Mouse (Mus musculus): Measurements from ENCODE around the gene Mchr1. TPM values are rescaled to one million over a fixed set of nuclear protein-coding genes. Genes with fewer than 3 reads are reported as not detected.

Mchr1 gene
- polyA plus RNA-seq (2014; fragmentation: Nextera tagmentation; extraction: Ambion mirVana): 1.1 and 2.0 TPM in 2 replicates

- H3K9ac ChIP-seq (ENCODE audit: low read depth, low read length): peak within 1 kb of the TSS; percentile 49
- H3K4me3 ChIP-seq (ENCODE audit: low read depth, low read length): peak within 1 kb of the TSS; percentile 40
- H3K27ac ChIP-seq (replicated peaks; ENCODE audit: low read depth, low read length): no peak within 1 kb of the TSS
- H3K9me3 ChIP-seq (ENCODE audit: control insufficient read depth, low read length): no peaks in the 10 kb centered on the region
- peak; percentile 82 for ATAC-seq (ENCODE audit: low read depth)
- no peaks in the 10 kb centered on the region; the same call in none of the 2 replicates for H3K27me3 ChIP-seq (replicated peaks; ENCODE audit: control insufficient read depth, insufficient read depth, low read length)
- peak within 1 kb of the TSS; percentile 72 for H3K4me2 ChIP-seq (ENCODE audit: low read depth, low read length)
- 1% methylated on average over 25 of the region's 25 CpGs for WGBS
- H3K4me1 ChIP-seq (ENCODE audit: control insufficient read depth, insufficient read depth, low read length): peaks cover 9% of the 10 kb centered on the region; the same call in 1 of the 2 replicates
- H3K36me3 ChIP-seq (ENCODE audit: control insufficient read depth, insufficient read depth, low read length): no peaks in the 10 kb centered on the region
- peak; percentile 77 for DNase-seq (ENCODE audit: low spot score)
Observed at GRCm38 (mm10) chr15:81235086-81235920, at the start of gene Mchr1. Mchr1 (plus strand) TSS chr15:81235499.

GRCm38 (mm10) chr15:81189061-81189460, 46.2 kb upstream of the Mchr1 start:
- Histone ChIP-seq H3K27me3 (replicated peaks; ENCODE audit: control insufficient read depth, insufficient read depth, low read length) (no peaks in the 10 kb centered on the region), H3K4me3 (ENCODE audit: low read depth, low read length) (peak overlapping the region; percentile 81; the same call in 1 of the 2 replicates), H3K9me3 (ENCODE audit: control insufficient read depth, low read length) (no peaks in the 10 kb centered on the region), H3K27ac (replicated peaks; ENCODE audit: low read depth, low read length) (no peak overlapping the region), H3K4me2 (ENCODE audit: low read depth, low read length) (peak overlapping the region; percentile 90), H3K9ac (ENCODE audit: low read depth, low read length) (0 out of 2 replicates have a peak overlapping the region, but pooled peaks have one; percentile 22), H3K36me3 (ENCODE audit: control insufficient read depth, insufficient read depth, low read length) (0 out of 2 replicates have a peak, but pooled peaks cover 8% of the 10 kb centered on the region), H3K4me1 (ENCODE audit: control insufficient read depth, insufficient read depth, low read length) (peaks cover 19% of the 10 kb centered on the region)
- DNase-seq (ENCODE audit: low spot score) (no peak), ATAC-seq (ENCODE audit: low read depth) (no peak)
- 89% methylated on average over 2 of the region's 2 CpGs for WGBS

- peak; percentile 59 for ATAC-seq (ENCODE audit: low read depth)
- Histone ChIP-seq H3K4me3 (ENCODE audit: low read depth, low read length) (peak overlapping the region; percentile 81), H3K27me3 (replicated peaks; ENCODE audit: control insufficient read depth, insufficient read depth, low read length) (no peaks in the 10 kb centered on the region), H3K27ac (replicated peaks; ENCODE audit: low read depth, low read length) (peak overlapping the region; percentile 65), H3K36me3 (ENCODE audit: control insufficient read depth, insufficient read depth, low read length) (0 out of 2 replicates have a peak, but pooled peaks cover 8% of the 10 kb centered on the region), H3K9ac (ENCODE audit: low read depth, low read length) (peak overlapping the region; percentile 93), H3K9me3 (ENCODE audit: control insufficient read depth, low read length) (no peaks in the 10 kb centered on the region), H3K4me2 (ENCODE audit: low read depth, low read length) (peak overlapping the region; percentile 90), H3K4me1 (ENCODE audit: control insufficient read depth, insufficient read depth, low read length) (peaks cover 19% of the 10 kb centered on the region)
- under 1% methylated on average over 26 of the region's 46 CpGs for WGBS
- DNase-seq (ENCODE audit: low spot score): peak; percentile 20
Observed at GRCm38 (mm10) chr15:81190011-81190629, 45.2 kb upstream of the Mchr1 start.

GRCm38 (mm10) chr15:81190630-81191178, 44.6 kb upstream of the Mchr1 start, which contains the start of gene Mrtfa:
Mrtfa (minus strand) TSS chr15:81190757.
- peak within 1 kb of the TSS; percentile 90 for H3K4me2 ChIP-seq (ENCODE audit: low read depth, low read length)
- H3K9ac ChIP-seq (ENCODE audit: low read depth, low read length): peak within 1 kb of the TSS; percentile 93
- H3K4me1 ChIP-seq (ENCODE audit: control insufficient read depth, insufficient read depth, low read length): peaks cover 19% of the 10 kb centered on the region
- no peaks in the 10 kb centered on the region for H3K27me3 ChIP-seq (replicated peaks; ENCODE audit: control insufficient read depth, insufficient read depth, low read length)
- peak within 1 kb of the TSS; percentile 81 for H3K4me3 ChIP-seq (ENCODE audit: low read depth, low read length)
- no peaks in the 10 kb centered on the region for H3K9me3 ChIP-seq (ENCODE audit: control insufficient read depth, low read length)
- ATAC-seq (ENCODE audit: low read depth) (peak; percentile 100), DNase-seq (ENCODE audit: low spot score) (peak; percentile 100)
- peak within 1 kb of the TSS; percentile 71 for H3K27ac ChIP-seq (replicated peaks; ENCODE audit: low read depth, low read length)
- H3K36me3 ChIP-seq (ENCODE audit: control insufficient read depth, insufficient read depth, low read length): 0 out of 2 replicates have a peak, but pooled peaks cover 8% of the 10 kb centered on the region
- under 1% methylated on average over 37 of the region's 48 CpGs for WGBS

GRCm38 (mm10) chr15:81191303-81191702, 44.0 kb upstream of the Mchr1 start:
- WGBS: 23% methylated on average over 9 of the region's 9 CpGs
- H3K4me3 ChIP-seq (ENCODE audit: low read depth, low read length): peak overlapping the region; percentile 81
- peak overlapping the region; percentile 79 for H3K4me2 ChIP-seq (ENCODE audit: low read depth, low read length)
- H3K9me3 ChIP-seq (ENCODE audit: control insufficient read depth, low read length): no peaks in the 10 kb centered on the region
- peak overlapping the region; percentile 71 for H3K27ac ChIP-seq (replicated peaks; ENCODE audit: low read depth, low read length)
- 0 out of 2 replicates have a peak, but pooled peaks cover 8% of the 10 kb centered on the region for H3K36me3 ChIP-seq (ENCODE audit: control insufficient read depth, insufficient read depth, low read length)
- ATAC-seq (ENCODE audit: low read depth) (no peak), DNase-seq (ENCODE audit: low spot score) (peak; percentile 31)
- H3K9ac ChIP-seq (ENCODE audit: low read depth, low read length): peak overlapping the region; percentile 76
- peaks cover 19% of the 10 kb centered on the region for H3K4me1 ChIP-seq (ENCODE audit: control insufficient read depth, insufficient read depth, low read length)
- H3K27me3 ChIP-seq (replicated peaks; ENCODE audit: control insufficient read depth, insufficient read depth, low read length): no peaks in the 10 kb centered on the region

GRCm38 (mm10) chr15:81192316-81192715, 43.0 kb upstream of the Mchr1 start:
- DNase-seq (ENCODE audit: low spot score) (no peak), ATAC-seq (ENCODE audit: low read depth) (no peak)
- no peaks in the 10 kb centered on the region for H3K27me3 ChIP-seq (replicated peaks; ENCODE audit: control insufficient read depth, insufficient read depth, low read length)
- peaks cover 19% of the 10 kb centered on the region for H3K4me1 ChIP-seq (ENCODE audit: control insufficient read depth, insufficient read depth, low read length)
- no peak overlapping the region for H3K4me2 ChIP-seq (ENCODE audit: low read depth, low read length)
- H3K36me3 ChIP-seq (ENCODE audit: control insufficient read depth, insufficient read depth, low read length): 0 out of 2 replicates have a peak, but pooled peaks cover 8% of the 10 kb centered on the region
- H3K9me3 ChIP-seq (ENCODE audit: control insufficient read depth, low read length): no peaks in the 10 kb centered on the region
- WGBS: 61% methylated on average over 5 of the region's 5 CpGs
- no peak overlapping the region for H3K9ac ChIP-seq (ENCODE audit: low read depth, low read length)
- H3K4me3 ChIP-seq (ENCODE audit: low read depth, low read length): no peak overlapping the region
- no peak overlapping the region for H3K27ac ChIP-seq (replicated peaks; ENCODE audit: low read depth, low read length)

GRCm38 (mm10) chr15:81192858-81193257, 42.4 kb upstream of the Mchr1 start:
- DNase-seq (ENCODE audit: low spot score) (no peak), ATAC-seq (ENCODE audit: low read depth) (no peak)
- Histone ChIP-seq H3K27ac (replicated peaks; ENCODE audit: low read depth, low read length) (no peak overlapping the region), H3K4me1 (ENCODE audit: control insufficient read depth, insufficient read depth, low read length) (peaks cover 19% of the 10 kb centered on the region), H3K27me3 (replicated peaks; ENCODE audit: control insufficient read depth, insufficient read depth, low read length) (no peaks in the 10 kb centered on the region), H3K9me3 (ENCODE audit: control insufficient read depth, low read length) (no peaks in the 10 kb centered on the region), H3K4me2 (ENCODE audit: low read depth, low read length) (no peak overlapping the region), H3K4me3 (ENCODE audit: low read depth, low read length) (no peak overlapping the region), H3K9ac (ENCODE audit: low read depth, low read length) (no peak overlapping the region), H3K36me3 (ENCODE audit: control insufficient read depth, insufficient read depth, low read length) (0 out of 2 replicates have a peak, but pooled peaks cover 3% of the 10 kb centered on the region)
- 90% methylated on average over 8 of the region's 8 CpGs for WGBS

GRCm38 (mm10) chr15:81194791-81195190, 40.5 kb upstream of the Mchr1 start:
- no peak overlapping the region for H3K27ac ChIP-seq (replicated peaks; ENCODE audit: low read depth, low read length)
- H3K36me3 ChIP-seq (ENCODE audit: control insufficient read depth, insufficient read depth, low read length): no peaks in the 10 kb centered on the region
- WGBS: 87% methylated on average over 6 of the region's 6 CpGs
- peaks cover 6% of the 10 kb centered on the region for H3K4me1 ChIP-seq (ENCODE audit: control insufficient read depth, insufficient read depth, low read length)
- H3K4me3 ChIP-seq (ENCODE audit: low read depth, low read length): no peak overlapping the region
- no peak overlapping the region for H3K9ac ChIP-seq (ENCODE audit: low read depth, low read length)
- H3K4me2 ChIP-seq (ENCODE audit: low read depth, low read length): no peak overlapping the region
- H3K27me3 ChIP-seq (replicated peaks; ENCODE audit: control insufficient read depth, insufficient read depth, low read length): no peaks in the 10 kb centered on the region
- DNase-seq (ENCODE audit: low spot score): no peak
- H3K9me3 ChIP-seq (ENCODE audit: control insufficient read depth, low read length): no peaks in the 10 kb centered on the region
- ATAC-seq (ENCODE audit: low read depth): no peak

All from embryonic facial prominence, embryonic 14.5 days (tissue).